In genomic region chr12:27673404-27673803, GRCm38 (mm10) we compare ENCODE assay signal across 18 mouse cellular contexts.
DNase-seq lines count a peak whose midpoint lies in the region; ATAC-seq and TF ChIP-seq lines count a peak whose summit lies in the region.
"Had no signal": no experiment of that assay in that cellular context is flagged by ENCODE, and none has a peak within 500 bp of the region (broad histone marks: within the 10 kb centered on the region; RNA-seq: fewer than 3 reads in every experiment).

No protein-coding gene starts in this region.

- H3K27ac ChIP-seq in hindbrain, embryonic 14.5 days: no peak overlapping the region
- no peak overlapping the region for H3K27ac ChIP-seq in hindbrain, embryonic 11.5 days (ENCODE audit: low read depth, low read length)
- no peak overlapping the region for H3K27ac ChIP-seq in midbrain, postnatal 0 days (ENCODE audit: low read depth, low read length)
- no peak overlapping the region for H3K27ac ChIP-seq in midbrain, embryonic 10.5 days (replicated peaks)
- H3K27ac ChIP-seq: kidney, embryonic 15.5 days had no signal

- DNase-seq in embryo, embryonic 10.5 days (ENCODE audit: low spot score): peak; percentile 18
- no peak for DNase-seq in embryo, embryonic 10 days (ENCODE audit: low spot score)
- DNase-seq in hindbrain, embryonic 14.5 days (ENCODE audit: low spot score): peak; percentile 27
- DNase-seq in hindbrain, embryonic 11.5 days (ENCODE audit: low spot score): no peak
- peak; percentile 24 for DNase-seq in midbrain, postnatal 0 days (ENCODE audit: low spot score)
- no peak for DNase-seq in midbrain, embryonic 10.5 days (ENCODE audit: low spot score)
- DNase-seq in brain, embryonic 14.5 days (ENCODE audit: low read depth): peak; percentile 88
- DNase-seq in c-Kit-positive CD71-positive TER-119-positive erythroid progenitor cells, embryonic 14.5 days (ENCODE audit: low spot score): no peak
- DNase-seq: adrenal gland, postnatal 25 days; cerebellum, adult 2 months; gastrocnemius, postnatal 10 days; kidney, adult 11 months; kidney, postnatal 36 days; lung, postnatal 4 days; thymus, postnatal 36 days had no signal

- H3K27me3 ChIP-seq in hindbrain, embryonic 14.5 days (ENCODE audit: control insufficient read depth, insufficient read depth, low read length): no peaks in the 10 kb centered on the region
- no peaks in the 10 kb centered on the region for H3K27me3 ChIP-seq in hindbrain, embryonic 11.5 days (ENCODE audit: control insufficient read depth, insufficient read depth, low read length)
- no peaks in the 10 kb centered on the region for H3K27me3 ChIP-seq in midbrain, postnatal 0 days (ENCODE audit: insufficient read depth, low read length)
- H3K27me3 ChIP-seq in midbrain, embryonic 10.5 days (ENCODE audit: low read depth, poor library complexity, severe bottlenecking): no peaks in the 10 kb centered on the region
- H3K27me3 ChIP-seq: kidney, embryonic 15.5 days had no signal

- no peak for TF ChIP-seq POLR2A in brain, embryonic 14.5 days (IDR thresholded peaks at IDR 0.05; ENCODE audit: borderline replicate concordance, extremely low read depth, insufficient read depth, insufficient read length, poor library complexity, severe bottlenecking)

- no peak for TF ChIP-seq CTCF in midbrain, postnatal 0 days (IDR thresholded peaks at IDR 0.05)
- no peak for TF ChIP-seq CTCF in brain, embryonic 14.5 days (IDR thresholded peaks at IDR 0.05; ENCODE audit: borderline replicate concordance, extremely low read depth, insufficient read depth, insufficient read length)

- H3K4me3 ChIP-seq in hindbrain, embryonic 14.5 days (replicated peaks; ENCODE audit: low read length): no peak overlapping the region
- H3K4me3 ChIP-seq in hindbrain, embryonic 11.5 days (ENCODE audit: low read depth, low read length): no peak overlapping the region
- H3K4me3 ChIP-seq in midbrain, postnatal 0 days (ENCODE audit: low read depth, low read length): no peak overlapping the region
- H3K4me3 ChIP-seq in midbrain, embryonic 10.5 days: no peak overlapping the region
- H3K4me3 ChIP-seq: kidney, embryonic 15.5 days had no signal

- ATAC-seq in hindbrain, embryonic 14.5 days (ENCODE audit: low FRiP score): no peak
- ATAC-seq in hindbrain, embryonic 11.5 days (ENCODE audit: low FRiP score): no peak
- no peak for ATAC-seq in midbrain, postnatal 0 days (ENCODE audit: low FRiP score)
- ATAC-seq: CD4-positive, CD25-positive, alpha-beta regulatory T cell, adult 4 months had no signal

- peaks cover 14% of the 10 kb centered on the region; the same call in 1 of the 2 replicates for H3K4me1 ChIP-seq in hindbrain, embryonic 14.5 days (replicated peaks; ENCODE audit: control insufficient read depth, insufficient read depth, low read length)
- H3K4me1 ChIP-seq in hindbrain, embryonic 11.5 days (replicated peaks; ENCODE audit: control insufficient read depth, insufficient read depth, low read length): no peaks in the 10 kb centered on the region
- 0 out of 2 replicates have a peak, but pooled peaks cover 8% of the 10 kb centered on the region for H3K4me1 ChIP-seq in midbrain, postnatal 0 days (ENCODE audit: insufficient read depth, low read length)
- H3K4me1 ChIP-seq in midbrain, embryonic 10.5 days: peaks cover 19% of the 10 kb centered on the region
- H3K4me1 ChIP-seq: kidney, embryonic 15.5 days had no signal

- H3K9ac ChIP-seq in hindbrain, embryonic 14.5 days: no peak overlapping the region
- no peak overlapping the region for H3K9ac ChIP-seq in hindbrain, embryonic 11.5 days (ENCODE audit: low read depth, low read length)
- no peak overlapping the region for H3K9ac ChIP-seq in midbrain, postnatal 0 days (replicated peaks; ENCODE audit: low read length, poor library complexity, severe bottlenecking)
- H3K9ac ChIP-seq: kidney, embryonic 15.5 days had no signal

- 0 out of 2 replicates have a peak, but pooled peaks cover 5% of the 10 kb centered on the region for H3K9me3 ChIP-seq in hindbrain, embryonic 14.5 days (ENCODE audit: control insufficient read depth, low read length)
- H3K9me3 ChIP-seq in hindbrain, embryonic 11.5 days (ENCODE audit: control insufficient read depth, low read length): no peaks in the 10 kb centered on the region
- no peaks in the 10 kb centered on the region for H3K9me3 ChIP-seq in midbrain, postnatal 0 days (ENCODE audit: low read length)
- H3K9me3 ChIP-seq in midbrain, embryonic 10.5 days (replicated peaks): no peaks in the 10 kb centered on the region
- H3K9me3 ChIP-seq: kidney, embryonic 15.5 days had no signal

- no peak overlapping the region for H3K4me2 ChIP-seq in hindbrain, embryonic 14.5 days (replicated peaks)
- no peak overlapping the region for H3K4me2 ChIP-seq in hindbrain, embryonic 11.5 days (replicated peaks; ENCODE audit: low read depth, low read length)
- no peak overlapping the region for H3K4me2 ChIP-seq in midbrain, postnatal 0 days (ENCODE audit: low read depth, low read length, poor library complexity, severe bottlenecking)
- H3K4me2 ChIP-seq: heart, embryonic 11.5 days; kidney, embryonic 15.5 days had no signal

- H3K36me3 ChIP-seq in hindbrain, embryonic 14.5 days (replicated peaks; ENCODE audit: control insufficient read depth, insufficient read depth): no peaks in the 10 kb centered on the region
- no peaks in the 10 kb centered on the region for H3K36me3 ChIP-seq in hindbrain, embryonic 11.5 days (ENCODE audit: control insufficient read depth, insufficient read depth, low read length)
- H3K36me3 ChIP-seq in midbrain, postnatal 0 days (ENCODE audit: insufficient read depth, low read length): no peaks in the 10 kb centered on the region
- no peaks in the 10 kb centered on the region for H3K36me3 ChIP-seq in midbrain, embryonic 10.5 days
- H3K36me3 ChIP-seq: kidney, embryonic 15.5 days had no signal

Comparison
In these comparisons a context has a peak if more than half of its experiments do, and no peak if none do; other contexts are left out.
1. DNase-seq: peak in embryo, embryonic 10.5 days (single experiment), hindbrain, embryonic 14.5 days (single experiment), midbrain, postnatal 0 days (single experiment) and brain, embryonic 14.5 days (single experiment); none in embryo, embryonic 10 days (single experiment), hindbrain, embryonic 11.5 days (single experiment), midbrain, embryonic 10.5 days (single experiment) and c-Kit-positive CD71-positive TER-119-positive erythroid progenitor cells, embryonic 14.5 days (single experiment).